Mouse (Mus musculus) limb, embryonic 11.5 days (tissue): ENCODE measurements around the gene Pex11a. TPM values are rescaled to one million over a fixed set of nuclear protein-coding genes. Genes with fewer than 3 reads are reported as not detected.

Experiments used
- ATAC-seq: fragments of 200-750 bp; cut with Nextera tagmentation; 2 replicates; pipeline ENCODE4 v1.8.0; 2017; ENCODE audit warnings: low read depth; ENCODE audit not compliant: insufficient number of reproducible peaks, low FRiP score, low TSS enrichment
- DNase-seq: peaks from one replicate; pipeline ENCODE4 v3.0.0-alpha.2; 2015; ENCODE audit warnings: low spot score
- H3K27ac ChIP-seq: fragments of 300-500 bp; sonication (generic); replicated peaks from 2 replicates; pipeline ENCODE4 v1.5.1; 2014; ENCODE audit warnings: low read depth, mild to moderate bottlenecking, low read length
- H3K27me3 ChIP-seq: fragments of 300-500 bp; sonication (generic); 2 replicates; pipeline ENCODE4 v1.6.1; 2014; ENCODE audit warnings: mild to moderate bottlenecking, low read length, mixed read lengths; ENCODE audit not compliant: control insufficient read depth, insufficient read depth
- H3K36me3 ChIP-seq: fragments of 300-500 bp; sonication (generic); 2 replicates; pipeline ENCODE4 v1.6.1; 2014; ENCODE audit warnings: mild to moderate bottlenecking, low read length, moderate library complexity, mixed read lengths; ENCODE audit not compliant: control insufficient read depth, insufficient read depth
- H3K4me1 ChIP-seq: fragments of 300-500 bp; sonication (generic); 2 replicates; pipeline ENCODE4 v1.6.1; 2014; ENCODE audit warnings: low read length, mixed read lengths; ENCODE audit not compliant: control insufficient read depth, insufficient read depth
- H3K4me2 ChIP-seq: fragments of 300-500 bp; sonication (generic); 2 replicates; pipeline ENCODE4 v1.6.1; 2014; ENCODE audit warnings: low read depth, mild to moderate bottlenecking, moderate library complexity; ENCODE audit not compliant: severe bottlenecking
- H3K4me3 ChIP-seq: fragments of 300-500 bp; sonication (generic); 2 replicates; pipeline ENCODE4 v1.5.1; 2014; ENCODE audit warnings: low read depth, low read length
- H3K9ac ChIP-seq: fragments of 300-500 bp; sonication (generic); 2 replicates; pipeline ENCODE4 v1.6.1; 2014; ENCODE audit warnings: mild to moderate bottlenecking, low read length
- H3K9me3 ChIP-seq: fragments of 300-500 bp; sonication (generic); 2 replicates; pipeline ENCODE4 v1.6.1; 2016; ENCODE audit warnings: low read length; ENCODE audit not compliant: control insufficient read depth
- WGBS: fragments of 180-500 bp; shearing (Covaris S2); extraction: QIAGEN DNeasy Blood & Tissue Kit; methylation state at CpG from one replicate; pipeline ENCODE4 v1.1.7; 2014; 5-methylcytosine and 5-hydroxymethylcytosine counted together
- polyA plus RNA-seq: library from polyadenylated mRNA; unstranded; fragments of >200 nt; fragmentation: Nextera tagmentation; extraction: Ambion mirVana; gene quantifications from 2 replicates; pipeline ENCODE4 v1.2.1, GENCODE M21; 2014

Gene Pex11a
- polyA plus RNA-seq, 1 experiment from 2014 or later = 9.7 TPM

- Histone ChIP-seq H3K27me3 (no peaks in the 10 kb centered on the region), H3K4me1 (no peaks in the 10 kb centered on the region), H3K27ac (no peak overlapping the region), H3K36me3 (no peaks in the 10 kb centered on the region), H3K9me3 (no peaks in the 10 kb centered on the region), H3K9ac (no peak overlapping the region), H3K4me3 (no peak overlapping the region), H3K4me2 (no peak overlapping the region)
- DNase-seq (no peak), ATAC-seq (no peak)
- 86% methylated on average over 3 of the region's 3 CpGs for WGBS
These were observed 26.7 kb upstream of the Pex11a start for GRCm38 (mm10) chr7:79769664-79770063.

DNA sequence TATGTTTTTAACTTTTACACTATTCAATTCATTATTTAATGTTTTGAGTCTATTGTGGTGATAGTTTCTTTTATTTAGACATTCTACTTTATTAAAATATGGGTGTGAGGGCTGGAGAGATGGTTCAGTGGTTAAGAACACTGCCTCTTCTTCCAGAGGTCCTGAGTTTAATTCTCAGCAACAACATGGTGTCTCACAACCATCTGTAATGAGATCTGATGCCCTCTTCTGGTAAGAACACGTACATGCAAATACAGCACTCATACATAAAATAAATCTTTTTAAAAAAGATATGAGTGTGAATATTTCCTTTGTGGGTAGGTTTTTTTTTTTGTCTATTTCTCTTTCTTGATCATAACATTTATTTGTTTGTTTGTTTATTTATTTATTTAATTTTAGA is 23.1 kb upstream of the Pex11a start:
- 40% methylated on average over 1 of the region's 1 CpGs for WGBS

DNA sequence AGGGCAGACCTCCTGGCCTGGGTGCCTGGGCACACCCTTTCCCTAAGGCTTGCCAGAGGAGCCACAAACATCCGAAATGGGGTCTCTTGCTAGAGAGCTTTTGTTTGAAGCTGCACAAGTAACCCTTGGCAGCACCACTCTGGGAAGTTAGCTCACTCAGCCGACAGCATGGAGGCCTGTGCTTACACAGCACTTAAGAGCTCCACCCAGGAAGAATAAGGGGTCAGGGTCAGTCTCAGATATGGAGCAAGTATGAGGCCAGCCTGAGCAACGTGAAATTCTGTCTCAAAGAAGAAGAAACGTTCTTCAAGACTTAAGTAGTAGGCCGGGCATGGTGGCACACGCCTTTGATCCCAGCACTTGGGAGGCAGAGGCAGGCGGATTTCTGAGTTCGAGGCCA is 19.2 kb upstream of the Pex11a start:
- no peaks in the 10 kb centered on the region for H3K36me3 ChIP-seq
- no peak overlapping the region for H3K27ac ChIP-seq
- no peaks in the 10 kb centered on the region for H3K4me1 ChIP-seq
- no peak overlapping the region for H3K4me2 ChIP-seq
- WGBS = 71% methylated on average over 8 of the region's 8 CpGs
- ATAC-seq = no peak
- H3K27me3 ChIP-seq = no peaks in the 10 kb centered on the region
- DNase-seq = no peak
- no peak overlapping the region for H3K9ac ChIP-seq
- no peaks in the 10 kb centered on the region for H3K9me3 ChIP-seq
- H3K4me3 ChIP-seq = no peak overlapping the region

More for the DNA sequence above, 23.1 kb upstream of the Pex11a start:
- no peaks in the 10 kb centered on the region for H3K36me3 ChIP-seq
- no peaks in the 10 kb centered on the region for H3K4me1 ChIP-seq
- DNase-seq (no peak), ATAC-seq (no peak)
- no peaks in the 10 kb centered on the region for H3K9me3 ChIP-seq
- H3K4me3 ChIP-seq = no peak overlapping the region
- H3K27ac ChIP-seq = no peak overlapping the region
- H3K4me2 ChIP-seq = no peak overlapping the region
- no peak overlapping the region for H3K9ac ChIP-seq
- H3K27me3 ChIP-seq = no peaks in the 10 kb centered on the region

GRCm38 (mm10) chr7:79761124-79761876 is 18.4 kb upstream of the Pex11a start:
- H3K4me1 ChIP-seq = no peaks in the 10 kb centered on the region
- WGBS = 83% methylated on average over 5 of the region's 5 CpGs
- no peak overlapping the region for H3K4me2 ChIP-seq
- no peaks in the 10 kb centered on the region for H3K27me3 ChIP-seq
- ATAC-seq (no peak), DNase-seq (no peak)
- H3K4me3 ChIP-seq = no peak overlapping the region
- H3K9ac ChIP-seq = no peak overlapping the region
- no peaks in the 10 kb centered on the region for H3K36me3 ChIP-seq
- H3K9me3 ChIP-seq = no peaks in the 10 kb centered on the region
- no peak overlapping the region for H3K27ac ChIP-seq

DNA sequence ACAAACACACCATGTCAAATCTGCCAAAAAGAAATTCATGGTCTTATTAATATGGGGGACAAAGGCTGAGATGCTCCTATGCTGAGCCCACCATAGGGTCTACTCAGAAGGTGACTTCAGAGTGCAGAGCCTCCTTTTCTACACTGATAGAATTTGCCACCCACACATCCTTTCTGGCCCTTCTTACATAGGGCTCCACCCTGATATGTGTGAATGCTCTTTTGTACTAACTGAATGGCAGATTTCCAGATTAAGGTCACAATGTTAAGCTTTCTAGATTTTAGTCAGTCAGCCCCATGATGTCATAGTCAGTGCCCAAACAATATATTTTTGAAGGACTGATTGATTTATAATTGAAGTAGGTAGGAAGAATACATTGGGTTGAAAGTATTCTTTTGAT is 16.8 kb upstream of the Pex11a start:
- H3K27me3 ChIP-seq = no peaks in the 10 kb centered on the region
- H3K4me3 ChIP-seq = no peak overlapping the region
- DNase-seq (no peak), ATAC-seq (no peak)
- H3K4me2 ChIP-seq = no peak overlapping the region
- no peak overlapping the region for H3K27ac ChIP-seq
- H3K9me3 ChIP-seq = no peaks in the 10 kb centered on the region
- no peaks in the 10 kb centered on the region for H3K4me1 ChIP-seq
- H3K36me3 ChIP-seq = no peaks in the 10 kb centered on the region
- no peak overlapping the region for H3K9ac ChIP-seq

DNA sequence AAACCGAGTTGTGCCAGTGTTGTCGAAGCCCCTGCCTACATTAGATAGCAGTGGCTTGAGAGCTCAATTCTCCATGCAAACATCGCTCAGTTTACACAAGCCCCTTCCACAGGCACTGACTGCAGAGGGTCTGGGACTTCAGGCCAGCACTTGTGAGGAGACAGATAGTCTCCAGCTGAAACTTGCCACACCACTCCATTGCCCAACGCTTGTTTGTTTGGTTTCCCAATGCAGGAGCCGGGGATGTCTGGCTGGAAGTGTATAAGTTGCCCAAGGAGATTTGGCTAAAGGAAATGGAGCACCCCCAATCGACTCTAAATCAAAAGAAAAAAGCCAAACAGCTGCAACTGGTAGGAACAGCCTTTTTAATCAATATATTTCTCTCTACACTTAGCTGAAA is 15.2 kb upstream of the Pex11a start:
- Histone ChIP-seq H3K4me1 (no peaks in the 10 kb centered on the region), H3K27me3 (no peaks in the 10 kb centered on the region), H3K9ac (no peak overlapping the region), H3K27ac (no peak overlapping the region), H3K4me3 (no peak overlapping the region), H3K4me2 (no peak overlapping the region), H3K36me3 (no peaks in the 10 kb centered on the region), H3K9me3 (no peaks in the 10 kb centered on the region)
- ATAC-seq = no peak
- 69% methylated on average over 6 of the region's 6 CpGs for WGBS
- DNase-seq = no peak

DNA sequence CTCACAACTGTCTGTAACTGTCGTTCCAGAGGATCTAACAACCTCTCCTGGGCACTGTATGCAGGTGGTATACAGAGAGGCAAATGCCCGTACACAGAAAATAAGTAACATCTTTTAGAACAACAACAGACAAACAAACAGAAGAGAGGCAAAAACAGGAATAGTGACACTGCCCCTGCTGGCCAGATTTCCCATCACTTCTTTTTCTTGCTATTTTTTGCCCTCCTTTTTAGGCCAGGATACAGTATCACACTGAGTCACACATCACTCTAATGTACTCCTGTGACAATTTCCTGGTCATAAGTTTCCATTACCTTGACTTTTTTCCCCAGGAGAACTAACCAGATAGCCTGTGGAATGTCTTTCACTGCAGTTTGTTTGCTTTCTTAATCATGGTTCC is 13.4 kb upstream of the Pex11a start:
- Histone ChIP-seq H3K9ac (no peak overlapping the region), H3K27ac (no peak overlapping the region), H3K9me3 (no peaks in the 10 kb centered on the region), H3K27me3 (no peaks in the 10 kb centered on the region), H3K4me2 (no peak overlapping the region), H3K36me3 (no peaks in the 10 kb centered on the region), H3K4me3 (no peak overlapping the region), H3K4me1 (no peaks in the 10 kb centered on the region)
- ATAC-seq (no peak), DNase-seq (no peak)
- WGBS = 44% methylated on average over 2 of the region's 2 CpGs

DNA sequence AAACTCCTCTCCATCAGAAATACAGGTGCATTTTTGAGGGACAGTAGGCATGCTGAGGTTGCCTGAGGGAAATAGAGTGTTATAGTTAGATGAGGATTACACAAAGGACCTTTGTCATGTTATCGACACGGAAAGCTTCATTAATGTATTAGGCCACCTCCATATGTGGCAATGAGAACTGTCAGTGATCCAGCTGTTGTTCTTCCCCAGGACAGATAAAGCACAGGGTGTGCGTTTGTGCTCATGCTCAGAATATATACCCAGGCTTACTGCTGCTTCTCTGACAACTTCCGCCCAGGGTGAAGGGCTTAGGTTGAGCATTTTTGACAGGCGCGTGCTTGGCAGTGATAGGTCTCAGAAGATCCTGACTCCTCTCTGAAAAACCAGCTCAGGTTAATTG is 6.6 kb upstream of the Pex11a start:
- no peak for ATAC-seq
- Histone ChIP-seq H3K27ac (no peak overlapping the region), H3K9ac (no peak overlapping the region), H3K4me3 (no peak overlapping the region), H3K27me3 (no peaks in the 10 kb centered on the region), H3K4me2 (no peak overlapping the region), H3K4me1 (no peaks in the 10 kb centered on the region), H3K36me3 (no peaks in the 10 kb centered on the region), H3K9me3 (no peaks in the 10 kb centered on the region)
- DNase-seq = no peak
- whole genome bisulfite sequencing = 87% methylated on average over 6 of the region's 6 CpGs

GRCm38 (mm10) chr7:79747659-79748058 is 4.7 kb upstream of the Pex11a start:
- no peak overlapping the region for H3K4me3 ChIP-seq
- no peak overlapping the region for H3K27ac ChIP-seq
- no peaks in the 10 kb centered on the region for H3K36me3 ChIP-seq
- no peaks in the 10 kb centered on the region for H3K9me3 ChIP-seq
- DNase-seq (no peak), ATAC-seq (no peak)
- no peak overlapping the region for H3K4me2 ChIP-seq
- H3K27me3 ChIP-seq = no peaks in the 10 kb centered on the region
- H3K9ac ChIP-seq = no peak overlapping the region
- 81% methylated on average over 6 of the region's 6 CpGs for WGBS
- no peaks in the 10 kb centered on the region for H3K4me1 ChIP-seq
